Mouse (Mus musculus) retina, embryonic 14.5 days (tissue): ENCODE results near the gene Snn.
A peak's percentile ranks its signal among the peaks of the same experiment; 100 is the strongest.

ENCODE experiments used
- DNase-seq: peaks from one replicate; pipeline ENCODE4 v3.0.0-alpha.2; 2015; ENCODE audit warnings: low spot score

Snn gene

GRCm38 (mm10) chr16:11047130-11047529, 13.6 kb upstream of the Snn start:
- no peak for DNase-seq

DNA sequence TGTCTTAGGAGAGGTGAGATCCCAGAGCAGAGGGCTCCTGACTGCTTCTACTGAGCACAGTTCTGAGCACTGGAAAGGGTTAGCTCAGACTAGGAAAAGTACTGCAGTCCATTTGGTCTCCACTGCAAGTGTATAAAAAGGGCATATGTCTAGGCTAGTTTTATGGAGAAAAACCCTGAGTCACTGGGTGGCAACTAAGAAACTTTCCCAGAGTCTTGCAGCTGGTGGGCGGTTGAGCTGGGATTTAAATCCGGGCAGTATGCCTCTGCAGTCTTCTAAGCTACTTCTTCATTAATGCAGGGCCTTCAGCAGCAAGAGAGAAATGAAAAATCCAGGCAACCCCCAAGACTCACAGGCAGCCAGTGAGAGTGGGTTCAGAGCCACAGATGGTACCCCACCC, 10.5 kb upstream of the Snn start:
- no peak for DNase-seq

- no peak for DNase-seq
Measured at GRCm38 (mm10) chr16:11051134-11051533, 9.6 kb upstream of the Snn start.

GRCm38 (mm10) chr16:11054409-11054808, 6.3 kb upstream of the Snn start:
- no peak for DNase-seq

DNA sequence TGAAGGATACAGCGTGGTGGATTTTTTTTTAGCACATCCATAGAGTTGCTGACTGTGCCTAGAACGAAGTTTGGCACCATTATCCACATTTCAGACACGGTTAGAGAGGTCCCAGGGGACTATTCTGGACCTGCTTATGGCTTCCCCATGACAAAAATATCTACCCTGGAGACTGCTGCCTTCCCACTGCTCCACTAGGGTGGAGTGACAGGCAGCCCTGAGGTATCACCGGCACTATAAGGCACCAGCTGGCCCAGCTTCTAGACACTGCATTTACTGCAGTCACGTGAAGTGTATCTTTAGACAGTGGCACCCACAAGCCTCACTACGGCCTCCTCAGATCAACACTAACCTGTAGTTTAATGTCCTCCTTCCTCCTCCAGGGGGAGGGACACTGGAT, 5.9 kb upstream of the Snn start:
- no peak for DNase-seq

- no peak for DNase-seq
Measured at GRCm38 (mm10) chr16:11055916-11056315, 4.8 kb upstream of the Snn start.

DNA sequence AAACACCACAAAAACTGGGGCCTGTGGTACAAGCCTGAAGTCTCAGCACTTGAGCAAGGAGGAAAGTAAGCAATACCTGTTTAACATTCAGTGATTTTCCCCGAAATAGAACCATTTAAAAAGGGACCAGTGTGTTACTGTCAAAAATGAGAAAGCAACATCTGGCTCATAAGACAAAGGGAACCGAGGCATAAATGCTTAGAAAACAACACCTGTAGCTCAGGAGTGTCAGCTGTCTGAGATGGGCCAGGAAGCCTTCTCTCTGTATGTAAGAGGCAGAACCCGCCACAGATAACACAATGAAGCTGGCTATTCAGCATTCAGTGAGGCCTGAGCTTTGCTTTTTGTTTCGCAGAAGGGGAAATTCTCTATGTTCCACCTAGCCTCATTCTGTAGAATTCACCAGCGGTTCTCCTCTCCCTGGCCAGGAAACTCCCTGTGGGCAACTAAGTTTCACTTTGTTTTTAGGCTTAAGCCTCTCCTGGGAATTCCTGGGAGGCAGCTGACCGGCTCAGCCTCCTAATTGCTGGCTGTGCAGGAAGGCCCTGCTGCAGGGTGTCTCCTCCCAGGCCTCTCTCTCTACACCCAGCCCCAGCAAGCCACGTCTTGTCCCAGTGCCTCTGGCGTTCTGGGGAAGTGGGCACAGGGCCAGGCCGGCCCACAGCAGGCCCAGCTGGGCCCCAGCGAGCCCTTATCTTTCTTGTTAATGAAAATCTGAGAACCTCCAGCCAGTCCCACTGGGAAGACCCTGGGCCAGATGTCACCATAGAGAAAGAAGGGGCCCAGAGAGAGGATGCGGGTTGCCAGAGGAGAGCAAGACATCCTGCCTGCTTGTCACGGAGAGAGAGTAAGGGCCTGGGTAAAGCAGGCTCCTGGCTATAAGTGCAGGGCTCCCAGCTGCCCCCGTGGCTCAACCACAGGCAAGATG, 2.3 kb downstream of the Snn start:
- peak; percentile 42 for DNase-seq

DNA sequence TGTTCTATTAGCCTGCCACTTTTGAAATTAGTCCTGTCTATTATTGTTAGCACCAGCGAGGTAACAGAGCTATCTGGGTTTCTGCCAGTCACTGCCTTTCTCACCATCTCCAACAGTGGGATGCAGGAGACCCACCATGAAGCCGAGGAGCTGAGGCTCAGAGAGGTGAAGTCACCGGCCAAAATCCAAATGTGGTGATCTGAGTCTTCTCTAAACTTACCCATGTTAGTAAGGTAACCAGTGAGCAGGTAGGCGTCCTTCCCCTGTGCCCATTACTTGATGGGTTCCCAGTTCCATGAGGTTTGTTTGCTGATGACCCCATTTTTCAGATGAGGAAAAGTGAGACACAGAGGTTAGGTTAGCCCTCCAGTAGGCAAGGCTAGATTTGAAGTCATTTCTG, 3.6 kb downstream of the Snn start:
- no peak for DNase-seq

- DNase-seq: no peak
Measured at GRCm38 (mm10) chr16:11064742-11065141, 4.0 kb downstream of the Snn start.

GRCm38 (mm10) chr16:11065431-11065830, 4.7 kb downstream of the Snn start:
- no peak for DNase-seq

- DNase-seq: peak; percentile 99
Measured at GRCm38 (mm10) chr16:11066029-11066832, 5.5 kb downstream of the Snn start, which contains the start of gene Litaf. Gene Litaf (minus strand): TSS chr16:11066157.

- DNase-seq: peak; percentile 73
Measured at GRCm38 (mm10) chr16:11066833-11067191, 6.1 kb downstream of the Snn start.

DNA sequence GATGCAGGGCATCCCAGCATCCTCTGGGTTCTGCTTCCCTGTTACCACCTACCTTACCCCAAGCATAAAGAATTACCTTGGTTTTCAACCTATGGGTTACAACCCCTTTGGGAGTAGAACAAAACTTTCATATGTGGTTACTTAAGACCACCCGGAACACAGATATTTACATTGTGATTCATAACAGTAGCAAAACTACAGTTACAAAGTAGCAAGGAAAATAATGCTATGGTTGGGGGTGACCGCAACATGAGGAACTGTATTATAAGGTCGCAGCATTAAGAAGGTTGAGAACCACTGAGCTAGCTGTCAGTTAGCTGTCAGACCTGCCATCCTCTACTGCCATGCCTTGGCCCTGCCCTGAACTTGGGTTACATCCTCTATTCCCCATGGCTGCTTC, 7.9 kb downstream of the Snn start:
- no peak for DNase-seq

DNA sequence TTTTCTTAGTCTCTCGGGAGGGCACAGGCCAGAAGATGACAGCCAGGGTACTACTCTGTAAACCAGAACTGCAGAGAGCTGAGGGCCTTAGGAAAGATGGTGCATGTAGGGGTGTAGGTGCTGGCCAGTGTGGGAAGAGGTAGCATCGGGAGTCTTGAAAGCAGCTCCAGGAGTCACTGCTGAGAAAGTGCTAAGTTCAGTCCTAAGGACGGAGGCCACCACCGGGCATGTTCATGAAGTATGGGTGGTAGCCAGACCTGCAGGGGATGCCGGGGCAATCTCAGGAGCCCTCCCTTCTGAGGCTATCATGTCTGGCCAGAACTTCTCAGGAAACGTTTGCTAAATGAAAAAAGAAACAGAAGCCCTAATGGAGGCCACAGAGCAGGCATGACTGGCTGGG, 8.5 kb downstream of the Snn start:
- DNase-seq: no peak

DNA sequence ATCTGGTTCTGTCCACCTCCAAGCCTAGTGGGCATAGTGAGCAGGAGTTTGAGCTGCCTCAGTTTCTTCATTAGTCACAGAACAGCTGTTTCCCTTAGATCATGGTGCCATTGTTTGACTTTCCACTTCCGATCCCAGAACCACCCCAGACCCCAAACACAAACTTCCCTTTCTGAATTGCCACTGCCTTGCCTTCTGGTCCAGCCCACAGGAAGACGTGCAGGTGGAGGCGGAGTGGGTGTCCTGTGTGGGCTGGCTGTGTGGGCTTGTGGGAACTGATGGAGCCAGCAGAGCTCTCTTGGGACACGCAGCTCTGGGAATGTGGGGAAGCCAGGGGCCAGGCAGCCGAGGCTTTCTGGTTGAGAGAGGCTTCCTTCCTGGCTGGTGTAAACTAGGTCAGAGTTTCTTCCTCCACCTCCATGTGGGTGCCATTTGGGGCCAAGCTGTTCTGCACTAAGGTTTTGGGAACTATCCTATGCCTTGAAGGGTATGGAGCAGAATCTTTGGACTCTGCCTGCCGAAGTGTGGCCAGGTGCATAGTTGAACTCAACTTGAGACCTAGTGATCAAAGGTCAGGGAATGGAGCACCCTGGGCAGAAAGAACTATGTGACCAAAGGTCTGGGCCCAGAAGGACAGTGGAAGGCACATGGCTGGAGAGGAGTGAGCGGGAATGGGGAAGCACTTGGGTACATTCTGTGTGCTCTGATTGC, 9.1 kb downstream of the Snn start:
- DNase-seq: no peak

- no peak for DNase-seq
Measured at GRCm38 (mm10) chr16:11071176-11071575, 10.4 kb downstream of the Snn start.

GRCm38 (mm10) chr16:11071887-11072286, 11.1 kb downstream of the Snn start:
- no peak for DNase-seq

DNA sequence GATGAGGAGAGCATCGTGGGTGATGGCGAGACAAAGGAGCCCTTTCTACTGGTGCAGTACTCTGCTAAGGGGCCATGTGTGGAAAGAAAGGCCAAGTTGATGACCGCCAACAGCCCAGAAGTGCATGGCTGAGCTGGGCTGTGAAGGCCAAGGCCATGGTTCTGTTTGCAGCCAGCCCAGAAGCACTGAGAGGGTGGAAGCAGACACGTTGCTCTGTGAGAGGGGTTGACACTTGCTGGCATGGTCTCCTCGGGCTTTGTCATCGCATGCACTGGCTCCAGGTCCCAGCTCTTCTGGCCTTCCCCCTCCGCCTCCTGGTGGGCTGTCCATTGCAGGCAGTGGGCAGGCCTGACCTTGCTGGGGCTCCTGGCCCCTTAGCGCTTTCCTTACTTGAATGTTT, 11.7 kb downstream of the Snn start:
- DNase-seq: no peak

GRCm38 (mm10) chr16:11073060-11073459, 12.3 kb downstream of the Snn start:
- no peak for DNase-seq

DNA sequence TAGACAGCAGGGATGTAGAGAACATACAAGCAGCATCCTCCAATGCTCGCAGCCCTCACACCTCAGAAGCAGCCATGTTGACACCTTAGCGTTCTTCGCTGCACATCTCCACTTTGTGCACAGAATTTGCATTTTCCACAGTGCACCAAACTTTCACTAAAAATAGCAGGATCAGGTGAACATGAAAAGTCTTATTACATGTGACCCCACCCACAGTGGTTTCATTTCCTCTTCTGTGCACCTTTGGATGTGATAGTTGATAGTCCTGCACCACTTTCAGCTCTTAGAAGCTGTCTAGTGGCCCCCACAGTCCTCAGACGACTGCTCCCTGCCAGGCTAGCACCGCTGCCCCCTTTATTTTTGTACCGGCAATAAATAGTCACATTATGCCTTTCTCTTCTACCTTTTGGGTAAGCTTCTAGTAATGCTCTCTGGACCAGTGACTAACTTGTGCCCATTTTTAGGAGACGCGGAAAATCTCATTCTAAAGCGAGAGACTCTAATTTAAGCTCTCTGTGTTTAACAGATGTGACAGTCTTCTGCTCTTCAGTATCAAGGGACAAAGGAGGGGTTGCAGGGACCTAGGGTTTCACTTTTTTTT, 17.0 kb downstream of the Snn start:
- DNase-seq: no peak

- no peak for DNase-seq
Measured at GRCm38 (mm10) chr16:11078216-11078869, 17.6 kb downstream of the Snn start.

- DNase-seq: no peak
Measured at GRCm38 (mm10) chr16:11084181-11084580, 23.4 kb downstream of the Snn start.
